Mouse (Mus musculus) hindlimb bud, embryonic 11.5 days (tissue): ENCODE data around the gene Gm10322.

Experiments used
- DNase-seq: peaks from one replicate; pipeline ENCODE4 v3.0.0-alpha.2; 2012; ENCODE audit warnings: low read depth, low spot score; ENCODE audit errors: extremely low spot score

Gene Gm10322

GRCm38 (mm10) chr10:59615981-59616520 is at the start of gene Gm10322:
TSS of gene Gm10322 (plus strand) at chr10:59616063.
- no peak for DNase-seq

GRCm38 (mm10) chr10:59566968-59567367 is 48.9 kb upstream of the Gm10322 start:
- no peak for DNase-seq

DNA sequence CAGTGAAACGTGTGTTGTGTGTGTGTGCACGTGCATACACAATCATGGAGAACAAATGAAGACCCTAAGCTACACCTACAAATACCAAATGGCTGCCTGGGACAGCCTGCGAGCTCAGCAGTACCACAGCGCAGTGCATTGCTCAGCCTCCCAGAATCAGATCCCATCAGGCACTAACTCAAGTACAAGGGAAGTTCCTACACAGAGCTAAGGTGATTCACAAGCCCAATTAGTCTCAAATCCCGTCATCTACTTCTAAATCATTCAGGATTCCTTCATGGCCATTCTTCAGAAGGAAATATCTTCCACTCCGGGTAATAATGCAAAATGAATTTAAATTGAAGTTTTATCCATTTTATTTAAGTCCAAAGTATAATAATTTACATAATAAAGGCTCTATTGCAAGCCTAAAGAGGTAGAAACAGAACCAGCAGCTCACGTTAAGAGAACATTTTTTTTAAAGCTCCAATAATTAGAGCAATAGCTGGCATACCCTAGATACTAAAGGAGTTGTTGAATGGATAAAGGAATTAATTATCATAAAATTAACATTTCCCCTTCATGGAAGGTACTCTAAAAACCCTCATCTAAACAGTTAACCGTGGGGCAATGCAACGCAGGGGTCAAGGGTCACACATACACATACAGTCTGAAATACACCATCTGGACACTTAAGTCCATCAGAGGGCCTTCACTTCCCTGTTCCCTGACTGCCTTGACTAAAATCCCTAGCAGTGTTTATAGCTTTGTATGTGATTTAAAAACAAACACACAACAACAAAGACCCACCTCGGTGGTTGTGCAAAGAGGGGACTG is 47.0 kb upstream of the Gm10322 start:
- DNase-seq = no peak

GRCm38 (mm10) chr10:59569481-59569869 is 46.4 kb upstream of the Gm10322 start:
- DNase-seq = no peak

- no peak for DNase-seq
These were observed 45.5 kb upstream of the Gm10322 start for GRCm38 (mm10) chr10:59570360-59570759.

DNA sequence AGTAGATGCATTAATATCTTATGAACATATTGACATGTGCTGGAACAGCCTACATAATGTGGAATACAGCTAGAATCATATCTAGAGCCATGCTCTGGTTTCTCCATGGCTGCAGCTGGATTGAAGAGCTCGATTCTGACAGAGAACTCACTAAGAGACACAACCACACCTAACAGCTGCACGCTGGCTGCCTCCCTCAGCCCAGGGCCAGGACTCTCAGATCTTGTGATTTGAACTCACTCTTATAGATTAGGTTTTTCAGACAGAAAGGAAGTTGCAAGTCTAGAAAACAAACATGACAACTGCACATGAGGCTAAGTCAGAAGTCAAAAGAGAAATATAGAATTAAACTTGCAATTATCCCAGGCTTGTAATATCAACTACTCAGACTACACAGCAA is 45.1 kb upstream of the Gm10322 start:
- DNase-seq = no peak

- no peak for DNase-seq
These were observed 44.6 kb upstream of the Gm10322 start for GRCm38 (mm10) chr10:59571273-59571672.

DNA sequence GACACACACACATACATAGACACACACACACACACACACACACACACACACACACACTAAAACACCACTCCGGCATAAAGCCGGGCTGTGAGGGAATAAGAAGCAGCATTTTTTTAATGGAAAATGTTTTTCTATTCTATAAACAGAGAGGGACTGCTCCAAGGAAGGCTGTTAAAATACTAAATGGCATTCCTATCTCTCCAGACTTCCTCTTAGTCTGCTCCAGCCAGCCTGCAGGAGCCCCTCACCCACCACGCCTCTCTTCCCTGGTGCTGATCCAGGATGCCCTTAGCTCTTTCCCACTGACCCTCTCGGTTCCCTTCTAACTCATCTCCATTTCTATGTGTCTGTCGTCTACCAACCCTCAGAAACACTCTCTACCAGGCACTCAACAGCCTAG is 43.9 kb upstream of the Gm10322 start:
- DNase-seq = no peak

GRCm38 (mm10) chr10:59576305-59576704 is 39.6 kb upstream of the Gm10322 start:
- no peak for DNase-seq

GRCm38 (mm10) chr10:59577871-59578801 is 37.7 kb upstream of the Gm10322 start:
- DNase-seq = no peak

DNA sequence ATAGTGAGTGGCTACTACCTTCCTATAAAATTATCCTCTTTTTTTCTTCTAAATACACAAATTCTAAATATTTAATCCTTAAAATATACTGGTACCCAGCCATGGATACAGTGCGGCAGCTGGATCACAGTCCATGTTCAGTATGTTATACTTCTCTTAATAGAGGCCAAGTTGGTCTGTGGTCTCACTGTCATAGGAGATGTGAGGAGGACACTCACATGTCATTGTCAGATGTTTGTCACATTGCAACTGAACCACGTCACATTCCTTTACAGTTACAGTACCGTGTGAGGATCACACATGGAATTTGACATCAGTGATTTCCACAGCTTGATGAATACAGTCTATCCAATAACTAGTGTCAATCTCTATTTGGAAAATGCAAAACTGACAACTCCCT is 36.2 kb upstream of the Gm10322 start:
- no peak for DNase-seq

DNA sequence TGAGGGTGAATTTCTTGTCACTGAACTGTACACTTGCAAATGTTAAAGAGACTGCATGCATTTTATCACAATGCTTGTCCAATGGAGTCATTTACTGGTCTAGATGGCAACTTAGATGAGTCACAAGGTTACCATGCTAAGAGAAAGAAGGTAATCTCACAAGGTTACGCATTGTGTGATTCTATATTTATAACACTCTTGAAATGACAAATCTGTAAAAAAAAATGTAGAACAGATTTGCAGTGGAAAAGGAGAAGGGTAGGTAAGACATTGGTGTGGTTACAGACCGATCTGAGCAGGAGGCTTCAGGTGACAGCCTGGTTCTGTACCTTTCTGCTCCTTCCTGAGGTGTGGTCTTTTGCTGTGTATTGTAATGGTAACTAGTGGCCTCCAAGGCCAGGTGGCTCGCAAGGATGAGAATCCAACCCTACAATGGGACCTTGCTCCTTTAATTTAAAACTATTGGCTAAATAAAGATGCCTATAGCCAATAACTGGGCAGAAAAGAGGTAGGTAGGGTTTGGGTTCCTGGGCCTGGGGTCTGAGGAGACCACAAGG is 35.2 kb upstream of the Gm10322 start:
- no peak for DNase-seq

DNA sequence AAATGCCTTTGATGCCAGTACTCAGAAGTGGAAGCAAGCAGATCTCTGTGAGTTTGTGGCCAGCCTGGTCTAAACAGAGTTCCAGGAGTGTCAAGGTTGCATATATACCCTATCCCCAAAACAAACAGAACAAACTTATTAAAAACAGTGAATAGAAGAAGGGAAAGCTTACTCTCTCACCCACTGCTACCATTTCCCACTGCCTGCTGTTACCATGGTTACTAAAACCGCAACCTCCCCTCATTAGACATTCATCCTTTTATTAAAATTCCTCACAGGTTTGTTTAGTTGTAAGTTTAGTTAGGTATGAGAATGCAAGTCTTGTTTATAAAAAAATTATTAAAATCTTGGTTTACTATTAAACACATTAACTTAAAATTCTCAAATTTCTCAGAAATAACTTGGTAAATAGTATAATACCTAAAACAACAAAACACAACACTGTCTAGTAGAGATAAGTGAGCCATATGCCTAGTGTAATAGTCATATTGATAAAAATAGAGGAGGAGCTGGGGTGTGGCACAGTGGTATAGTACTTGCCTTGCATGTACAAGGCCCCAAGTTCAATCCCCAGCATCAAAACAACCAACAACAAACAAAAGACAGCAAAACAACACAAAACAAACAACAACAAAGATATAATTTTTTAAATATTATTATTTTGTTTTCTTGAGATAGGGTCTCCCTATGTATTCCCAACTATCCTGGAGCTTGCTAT is 33.9 kb upstream of the Gm10322 start:
- no peak for DNase-seq

GRCm38 (mm10) chr10:59585621-59586020 is 30.2 kb upstream of the Gm10322 start:
- DNase-seq = no peak

- DNase-seq = no peak
These were observed 29.0 kb upstream of the Gm10322 start for GRCm38 (mm10) chr10:59586821-59587220.

- no peak for DNase-seq
These were observed 27.7 kb upstream of the Gm10322 start for GRCm38 (mm10) chr10:59588135-59588534.

DNA sequence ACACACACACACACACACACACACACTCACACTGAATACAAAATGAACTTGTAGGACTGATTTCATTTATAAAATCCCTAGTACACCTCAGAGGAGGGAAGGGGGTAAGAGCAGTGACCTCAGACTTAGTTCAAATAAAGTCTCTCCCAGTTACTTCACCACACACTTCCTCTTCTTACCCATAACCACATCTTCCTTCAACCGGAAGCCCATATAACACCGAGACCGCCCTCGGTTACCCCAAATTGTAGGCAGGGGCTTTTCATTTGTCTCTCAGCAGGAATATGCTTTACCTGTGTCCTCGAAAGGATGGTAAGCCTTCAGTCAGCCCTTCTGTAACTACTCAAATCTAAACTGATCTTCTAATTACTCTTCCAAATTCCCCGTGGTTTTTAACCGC is 26.4 kb upstream of the Gm10322 start:
- no peak for DNase-seq

DNA sequence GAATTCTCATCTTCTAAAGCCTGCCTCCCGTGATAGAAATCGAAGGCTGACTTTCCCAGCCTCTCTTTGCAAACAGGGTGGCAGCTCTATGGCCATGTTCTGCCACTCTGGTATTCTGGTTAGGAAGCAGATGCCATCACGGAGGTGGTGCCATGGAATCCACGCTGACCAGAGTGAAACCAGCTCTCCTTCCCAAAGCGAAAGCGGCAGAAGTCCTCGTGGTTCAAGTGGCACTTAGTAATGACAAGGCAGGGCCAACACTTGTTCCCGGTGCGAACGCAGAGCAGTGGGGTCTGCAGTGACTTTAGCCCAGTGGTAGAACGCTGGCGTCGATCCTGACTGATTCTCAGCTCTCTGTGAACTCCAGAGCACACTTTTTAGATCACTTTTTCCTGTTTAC is 26.0 kb upstream of the Gm10322 start:
- no peak for DNase-seq

DNA sequence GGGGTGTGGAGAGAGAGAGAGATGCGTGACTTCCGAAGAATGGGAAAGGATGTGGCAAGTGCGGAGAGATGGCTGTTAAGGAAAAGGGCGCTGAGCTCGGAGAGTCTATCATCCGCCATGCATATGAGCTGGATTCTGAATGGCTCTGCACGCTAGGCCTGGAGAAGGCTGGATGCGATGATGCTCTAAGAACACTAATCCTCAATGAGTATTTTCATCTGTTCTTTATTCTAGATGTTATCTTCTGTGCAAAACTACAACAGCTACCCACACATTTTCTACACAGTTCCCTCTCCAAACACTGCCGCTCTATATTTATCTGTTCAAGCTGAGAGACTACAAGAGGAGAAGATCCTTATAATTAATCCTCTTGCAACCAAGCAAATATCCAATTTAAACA is 25.3 kb upstream of the Gm10322 start:
- DNase-seq = no peak

- DNase-seq = no peak
These were observed 21.9 kb upstream of the Gm10322 start for GRCm38 (mm10) chr10:59593826-59594570.
